Mouse (Mus musculus) neural tube, embryonic 12.5 days (tissue): ENCODE results near the gene Mipep. TPM values are rescaled to one million over a fixed set of nuclear protein-coding genes. Genes with fewer than 3 reads are reported as not detected.

ENCODE experiments used
- ATAC-seq: fragments of 200-750 bp; cut with Nextera tagmentation; 2 replicates; pipeline ENCODE4 v1.8.0; 2017; ENCODE audit warnings: low read depth, mild to moderate bottlenecking, moderate TSS enrichment, moderate library complexity; ENCODE audit not compliant: low FRiP score
- H3K27ac ChIP-seq: fragments of 300-500 bp; sonication (generic); 2 replicates; pipeline ENCODE4 v1.5.1; 2016
- H3K27me3 ChIP-seq: fragments of 300-500 bp; sonication (generic); replicated peaks from 2 replicates; pipeline ENCODE4 v1.6.1; 2016; ENCODE audit warnings: mild to moderate bottlenecking
- H3K36me3 ChIP-seq: fragments of 300-500 bp; sonication (generic); 2 replicates; pipeline ENCODE4 v1.6.1; 2016; ENCODE audit warnings: mild to moderate bottlenecking
- H3K4me1 ChIP-seq: fragments of 300-500 bp; sonication (generic); 2 replicates; pipeline ENCODE4 v1.6.1; 2016
- H3K4me2 ChIP-seq: fragments of 300-500 bp; sonication (generic); replicated peaks from 2 replicates; pipeline ENCODE4 v1.6.1; 2016; ENCODE audit warnings: mild to moderate bottlenecking
- H3K4me3 ChIP-seq: fragments of 300-500 bp; sonication (generic); 2 replicates; pipeline ENCODE4 v1.5.1; 2016
- H3K9ac ChIP-seq: fragments of 300-500 bp; sonication (generic); 2 replicates; pipeline ENCODE4 v1.6.1; 2016; ENCODE audit warnings: mild to moderate bottlenecking
- H3K9me3 ChIP-seq: fragments of 300-500 bp; sonication (generic); 2 replicates; pipeline ENCODE4 v1.6.1; 2016; ENCODE audit warnings: mild to moderate bottlenecking
- WGBS: fragments of 180-500 bp; shearing (Covaris S2); methylation state at CpG from one replicate; pipeline ENCODE4 v1.1.7; 2016; 5-methylcytosine and 5-hydroxymethylcytosine counted together
- polyA plus RNA-seq: library from polyadenylated mRNA; unstranded; fragments of >200 nt; fragmentation: Nextera tagmentation; extraction: Ambion mirVana; gene quantifications from 2 replicates; pipeline ENCODE4 v1.2.1, GENCODE M21; 2016

The Mipep gene
- polyA plus RNA-seq, 1 experiment from 2014 or later = 20.3 TPM

DNA sequence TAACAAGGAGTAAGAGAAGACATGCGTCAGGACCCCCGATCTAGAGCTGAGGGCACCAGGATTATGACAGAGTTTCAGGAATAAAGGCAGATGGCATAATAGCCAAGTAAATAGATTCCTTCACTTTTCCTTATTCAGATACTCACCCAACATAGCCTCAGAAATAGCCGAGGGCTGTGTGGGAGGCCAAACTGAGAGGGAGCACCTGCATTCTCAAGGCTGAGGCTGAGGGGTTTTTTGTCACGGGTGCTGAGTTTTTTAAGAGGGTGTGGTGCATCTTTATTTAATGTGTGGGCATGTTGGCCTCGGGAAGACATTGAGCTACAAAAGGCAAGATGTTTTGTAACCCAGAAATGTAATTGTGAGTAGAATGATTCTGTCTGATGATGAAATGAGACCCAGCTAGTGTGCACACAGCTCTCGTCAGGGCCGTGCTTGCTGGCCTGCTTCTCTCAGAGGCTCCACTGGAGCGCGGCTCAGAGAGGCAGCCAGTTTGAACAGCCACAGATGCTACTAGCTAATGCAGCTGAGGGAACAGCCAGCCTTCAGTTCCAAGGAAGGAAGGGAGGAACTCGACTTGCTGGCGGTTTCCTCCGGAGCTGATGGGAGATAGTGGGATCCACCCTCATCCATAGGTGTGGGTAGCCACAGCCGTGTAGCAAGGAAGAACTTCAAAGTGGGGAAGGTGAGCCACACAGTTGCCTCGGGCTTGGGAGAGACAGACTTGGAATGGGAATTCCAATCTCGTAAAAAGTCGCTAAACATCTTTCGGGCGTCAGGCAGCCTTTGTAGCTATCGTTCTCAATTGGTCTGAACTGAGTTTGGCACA is 111.0 kb downstream of the Mipep start:
- Histone ChIP-seq H3K9me3 (no peaks in the 10 kb centered on the region), H3K36me3 (no peaks in the 10 kb centered on the region), H3K27ac (no peak overlapping the region), H3K27me3 (no peaks in the 10 kb centered on the region), H3K4me1 (no peaks in the 10 kb centered on the region), H3K4me2 (no peak overlapping the region), H3K4me3 (no peak overlapping the region), H3K9ac (no peak overlapping the region)
- 80% methylated on average over 19 of the region's 19 CpGs for WGBS
- ATAC-seq = no peak

DNA sequence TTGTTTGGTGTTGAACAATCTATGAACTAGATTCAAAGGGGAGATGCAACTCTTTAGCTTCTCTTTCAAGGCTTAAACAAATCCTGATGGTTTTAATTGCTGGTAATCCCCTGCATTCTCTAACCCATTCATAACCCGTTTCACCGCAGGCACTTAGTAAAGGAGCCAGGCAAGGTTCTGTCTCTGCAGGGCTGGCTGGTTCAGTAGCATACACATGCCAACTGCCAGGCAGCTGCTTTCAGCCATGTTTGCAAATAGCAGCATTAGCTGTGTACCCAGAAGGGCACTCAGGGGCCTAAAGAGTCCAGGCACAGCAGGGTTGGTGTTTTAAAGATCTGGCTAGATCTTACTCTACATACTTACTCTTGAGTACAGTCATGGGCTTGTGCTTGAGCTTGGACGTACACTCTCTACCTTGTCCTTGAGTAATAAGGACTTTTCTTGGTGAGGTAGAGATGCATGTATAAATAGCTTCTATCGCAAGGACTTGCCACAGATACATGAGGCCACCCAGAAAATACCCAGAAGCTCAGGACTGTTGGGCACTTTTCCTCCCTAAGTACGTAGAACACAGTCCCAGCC is 113.8 kb downstream of the Mipep start:
- Histone ChIP-seq H3K9me3 (no peaks in the 10 kb centered on the region), H3K4me1 (no peaks in the 10 kb centered on the region), H3K4me2 (no peak overlapping the region), H3K9ac (no peak overlapping the region), H3K36me3 (no peaks in the 10 kb centered on the region), H3K27me3 (no peaks in the 10 kb centered on the region), H3K4me3 (no peak overlapping the region), H3K27ac (no peak overlapping the region)
- WGBS = 93% methylated on average over 5 of the region's 5 CpGs
- ATAC-seq = no peak

DNA sequence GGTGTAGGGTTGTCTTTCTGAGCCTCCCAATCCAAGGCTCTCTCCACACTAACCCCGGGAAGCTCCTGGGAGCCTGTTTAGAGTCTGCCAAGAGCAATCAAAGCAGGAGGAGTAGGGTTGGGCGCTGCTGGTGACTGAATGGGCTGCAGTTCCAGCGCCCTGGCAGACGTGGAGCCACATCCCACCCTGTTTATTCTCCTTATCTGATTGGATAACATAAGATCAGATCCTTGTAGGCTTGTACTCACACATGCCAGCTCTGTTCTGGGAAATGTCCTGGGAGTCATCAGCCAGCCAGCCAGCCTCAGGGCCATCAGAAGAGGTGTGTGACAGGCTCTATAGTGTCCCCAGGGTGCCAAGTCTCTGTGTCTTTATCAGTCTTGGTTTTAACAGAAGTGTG is 120.1 kb downstream of the Mipep start:
- no peaks in the 10 kb centered on the region; the same call in none of the 2 replicates for H3K36me3 ChIP-seq
- no peaks in the 10 kb centered on the region for H3K9me3 ChIP-seq
- H3K9ac ChIP-seq = no peak overlapping the region
- H3K4me3 ChIP-seq = no peak overlapping the region
- 71% methylated on average over 4 of the region's 4 CpGs for WGBS
- no peak overlapping the region for H3K4me2 ChIP-seq
- no peaks in the 10 kb centered on the region for H3K4me1 ChIP-seq
- H3K27ac ChIP-seq = no peak overlapping the region
- H3K27me3 ChIP-seq = no peaks in the 10 kb centered on the region
- ATAC-seq = no peak

DNA sequence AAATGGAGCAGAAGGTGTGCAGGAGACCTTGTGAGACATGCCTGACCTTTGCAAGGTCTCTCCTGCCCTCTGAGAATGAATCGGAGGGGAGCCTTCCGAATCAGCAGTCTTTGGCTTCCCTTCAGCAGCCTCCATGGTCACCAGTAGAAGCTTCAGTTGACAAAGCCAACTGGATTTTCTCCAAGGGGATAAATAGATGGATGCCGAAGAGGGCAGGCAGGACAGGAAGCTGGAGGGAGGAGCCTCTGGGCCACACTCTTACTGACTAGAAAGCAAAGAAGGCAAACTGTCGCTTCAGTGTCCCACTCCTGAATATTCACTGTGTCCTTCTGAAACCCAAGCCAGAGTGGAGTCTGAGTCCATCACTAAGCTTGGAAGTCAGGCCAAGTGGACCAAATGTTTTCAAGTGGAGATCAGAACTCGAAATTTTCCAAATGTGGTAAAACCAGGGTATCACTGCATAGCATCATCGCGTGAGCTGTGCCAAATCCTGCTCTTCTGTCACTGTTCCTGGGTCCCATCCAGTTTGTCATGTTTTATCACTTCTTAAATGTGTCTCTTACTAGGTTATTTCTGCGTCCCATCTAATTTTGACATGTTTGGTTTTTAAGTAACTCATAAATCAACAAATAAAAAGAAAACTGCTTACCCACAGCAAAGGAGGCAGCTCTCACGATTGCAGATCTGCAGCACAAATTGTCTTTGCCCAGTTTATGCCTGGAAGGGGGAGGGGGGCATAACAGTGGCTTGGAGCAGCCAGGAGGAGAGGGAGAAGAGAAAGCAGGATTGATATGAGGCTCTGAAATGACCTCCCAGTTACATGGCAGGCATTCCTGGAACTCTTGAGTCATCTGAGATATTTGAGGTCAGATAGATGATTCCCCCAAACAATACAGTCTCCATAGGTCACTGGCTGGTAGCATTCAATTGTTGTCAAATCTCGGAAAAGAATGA is 122.3 kb downstream of the Mipep start:
- H3K9ac ChIP-seq = no peak overlapping the region
- no peaks in the 10 kb centered on the region for H3K9me3 ChIP-seq
- H3K27ac ChIP-seq = no peak overlapping the region
- WGBS = 88% methylated on average over 10 of the region's 10 CpGs
- no peak for ATAC-seq
- H3K27me3 ChIP-seq = no peaks in the 10 kb centered on the region
- H3K36me3 ChIP-seq = no peaks in the 10 kb centered on the region; the same call in none of the 2 replicates
- H3K4me2 ChIP-seq = no peak overlapping the region
- no peak overlapping the region for H3K4me3 ChIP-seq
- H3K4me1 ChIP-seq = no peaks in the 10 kb centered on the region

DNA sequence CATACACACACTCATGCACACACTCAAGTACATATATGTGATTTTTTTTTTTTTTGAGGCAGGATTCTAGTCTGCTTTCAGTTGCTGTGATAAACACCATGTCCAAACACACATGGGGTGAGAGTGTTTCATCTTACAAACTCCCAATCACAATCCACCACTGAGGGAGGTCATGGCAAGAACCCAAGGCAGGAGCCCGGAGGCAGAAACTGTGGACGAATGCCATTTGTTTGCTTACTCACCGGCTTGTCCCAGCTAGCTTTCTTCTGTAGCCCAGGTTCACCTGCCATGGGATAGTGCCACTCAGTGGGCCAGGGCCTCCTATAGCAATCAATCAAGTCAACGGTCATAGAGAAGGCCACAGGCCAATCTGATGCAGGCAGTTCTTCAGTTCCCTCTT is 125.0 kb downstream of the Mipep start:
- ATAC-seq = no peak
- 92% methylated on average over 4 of the region's 4 CpGs for WGBS

DNA sequence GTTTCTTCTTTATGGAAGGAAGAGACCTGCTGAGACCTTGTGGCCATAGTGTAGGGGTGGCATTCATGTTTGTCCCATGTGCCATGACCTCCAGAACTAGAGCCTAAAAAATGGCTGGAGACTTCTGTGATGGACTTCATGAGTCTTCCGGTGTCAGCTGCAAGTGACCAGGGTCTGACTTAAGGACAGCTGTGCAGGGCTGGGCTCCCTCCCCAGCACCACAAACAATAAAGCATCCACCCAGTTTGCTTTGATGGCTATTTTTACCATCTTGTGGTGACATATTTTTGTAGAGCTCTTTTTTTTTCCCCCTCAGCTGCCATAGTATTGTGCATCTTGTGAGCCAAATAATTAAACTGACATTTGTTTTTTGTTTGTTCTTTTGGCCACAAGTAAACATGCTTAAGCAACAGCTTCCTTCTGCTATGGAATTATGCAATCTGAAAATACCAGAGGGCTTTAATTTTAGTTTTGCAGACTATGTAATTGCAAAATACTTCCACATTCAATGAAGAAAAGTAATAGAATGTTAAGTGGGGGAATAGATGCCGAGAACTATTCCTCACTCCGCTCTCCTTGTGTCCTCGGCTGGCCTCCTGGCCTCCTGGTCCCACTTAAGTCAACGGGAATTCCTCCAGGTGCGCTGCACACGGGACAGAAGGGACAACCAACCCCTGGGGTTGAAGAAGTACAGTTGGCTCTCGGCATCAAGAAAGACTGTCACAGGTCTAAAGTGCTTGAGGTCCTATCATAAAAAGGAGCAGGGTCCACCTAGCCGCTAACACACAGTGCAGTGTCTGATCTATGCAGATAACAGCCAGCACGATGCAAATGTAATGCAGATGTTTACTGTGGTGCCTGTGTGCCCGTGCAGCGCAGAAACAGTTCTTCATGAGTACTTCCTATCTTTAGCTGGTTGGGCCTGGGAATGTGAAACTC is 126.4 kb downstream of the Mipep start:
- WGBS = 91% methylated on average over 12 of the region's 12 CpGs
- no peak for ATAC-seq
- Histone ChIP-seq H3K4me3 (no peak overlapping the region), H3K36me3 (no peaks in the 10 kb centered on the region), H3K4me2 (no peak overlapping the region), H3K9ac (no peak overlapping the region), H3K4me1 (peaks cover 13% of the 10 kb centered on the region; the same call in 1 of the 2 replicates), H3K27ac (no peak overlapping the region), H3K27me3 (no peaks in the 10 kb centered on the region), H3K9me3 (no peaks in the 10 kb centered on the region)

More for the DNA sequence above, 125.0 kb downstream of the Mipep start:
- H3K27me3 ChIP-seq = no peaks in the 10 kb centered on the region
- H3K27ac ChIP-seq = no peak overlapping the region
- H3K36me3 ChIP-seq = no peaks in the 10 kb centered on the region; the same call in 1 of the 2 replicates
- peaks cover 8% of the 10 kb centered on the region; the same call in 1 of the 2 replicates for H3K4me1 ChIP-seq
- no peak overlapping the region for H3K4me3 ChIP-seq
- no peaks in the 10 kb centered on the region for H3K9me3 ChIP-seq
- no peak overlapping the region for H3K4me2 ChIP-seq
- H3K9ac ChIP-seq = no peak overlapping the region

DNA sequence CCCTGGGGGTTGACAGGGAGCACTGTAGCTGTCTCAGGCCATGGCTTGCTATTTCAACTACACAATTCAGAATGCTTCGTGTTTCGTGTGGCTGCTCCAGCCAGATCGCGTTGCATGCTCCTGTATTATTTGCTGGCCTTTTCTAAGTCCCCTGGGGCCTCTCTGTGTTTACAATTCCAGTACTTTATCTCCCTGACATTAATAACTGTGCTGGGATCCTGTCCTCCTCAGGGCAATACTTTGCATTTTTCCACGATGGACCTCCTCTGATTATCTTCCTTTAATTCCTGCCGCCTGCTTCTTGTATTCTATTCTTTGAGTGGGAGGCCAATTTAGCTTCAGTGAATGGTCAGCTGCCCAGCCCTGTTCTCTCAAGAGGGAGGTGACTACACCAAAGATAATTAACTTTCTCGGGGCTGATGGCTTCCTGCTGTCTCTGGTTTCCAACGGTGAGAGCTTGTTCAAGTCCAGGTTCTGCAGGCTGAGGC is 128.7 kb downstream of the Mipep start:
- Histone ChIP-seq H3K4me2 (no peak overlapping the region), H3K4me1 (peaks cover 13% of the 10 kb centered on the region; the same call in 1 of the 2 replicates), H3K27me3 (no peaks in the 10 kb centered on the region), H3K27ac (no peak overlapping the region), H3K4me3 (no peak overlapping the region), H3K9ac (no peak overlapping the region), H3K36me3 (no peaks in the 10 kb centered on the region), H3K9me3 (no peaks in the 10 kb centered on the region)
- 14% methylated on average over 8 of the region's 8 CpGs for WGBS
- ATAC-seq = no peak

DNA sequence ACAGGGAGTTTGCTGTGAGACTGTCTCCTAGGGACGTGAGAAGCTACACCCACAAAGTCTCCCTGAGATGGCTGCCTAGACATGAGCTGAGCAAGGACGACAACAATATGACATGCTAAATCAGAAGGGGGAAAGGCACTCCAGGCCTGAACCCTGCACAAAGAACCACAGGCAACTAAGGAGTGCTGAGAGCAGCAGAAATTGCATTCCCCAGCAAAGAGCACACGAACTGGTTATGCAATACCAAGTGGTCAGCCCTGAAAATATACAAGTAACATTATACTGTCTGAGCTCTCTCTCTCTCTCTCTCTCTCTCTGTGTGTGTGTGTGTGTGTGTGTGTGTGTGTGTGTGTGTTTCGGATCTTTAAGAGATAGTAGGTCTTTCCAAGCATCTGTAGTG is 132.3 kb downstream of the Mipep start:
- ATAC-seq = no peak
- WGBS = 64% methylated on average over 4 of the region's 4 CpGs
- H3K4me2 ChIP-seq = no peak overlapping the region
- no peak overlapping the region for H3K27ac ChIP-seq
- no peak overlapping the region for H3K9ac ChIP-seq
- H3K36me3 ChIP-seq = no peaks in the 10 kb centered on the region
- peaks cover 13% of the 10 kb centered on the region; the same call in 1 of the 2 replicates for H3K4me1 ChIP-seq
- H3K9me3 ChIP-seq = no peaks in the 10 kb centered on the region
- no peak overlapping the region for H3K4me3 ChIP-seq
- H3K27me3 ChIP-seq = no peaks in the 10 kb centered on the region

DNA sequence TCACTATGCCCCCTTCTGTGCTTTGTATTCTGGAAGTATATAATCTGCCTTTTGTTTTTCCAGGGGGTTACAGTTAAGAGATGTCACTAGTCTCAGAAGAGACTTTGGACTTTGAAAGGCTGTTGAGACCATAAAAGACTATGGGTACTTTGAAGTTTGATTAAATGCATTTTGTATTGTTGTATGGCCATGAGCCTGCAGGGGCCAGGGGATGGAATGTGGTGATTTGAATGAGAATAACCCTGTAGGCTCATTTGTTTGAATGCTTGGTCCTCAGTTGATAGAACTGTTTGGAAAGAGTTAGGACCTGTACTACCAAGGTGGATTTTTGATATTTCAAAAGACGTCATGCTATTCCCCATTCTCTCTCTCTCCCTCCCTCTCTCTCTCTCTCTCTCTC is 141.6 kb downstream of the Mipep start:
- Histone ChIP-seq H3K9me3 (no peaks in the 10 kb centered on the region), H3K9ac (no peak overlapping the region), H3K4me1 (no peaks in the 10 kb centered on the region), H3K36me3 (no peaks in the 10 kb centered on the region), H3K4me3 (no peak overlapping the region), H3K27ac (no peak overlapping the region), H3K27me3 (no peaks in the 10 kb centered on the region), H3K4me2 (no peak overlapping the region)
- WGBS = 20% methylated on average over 1 of the region's 1 CpGs
- ATAC-seq = no peak

DNA sequence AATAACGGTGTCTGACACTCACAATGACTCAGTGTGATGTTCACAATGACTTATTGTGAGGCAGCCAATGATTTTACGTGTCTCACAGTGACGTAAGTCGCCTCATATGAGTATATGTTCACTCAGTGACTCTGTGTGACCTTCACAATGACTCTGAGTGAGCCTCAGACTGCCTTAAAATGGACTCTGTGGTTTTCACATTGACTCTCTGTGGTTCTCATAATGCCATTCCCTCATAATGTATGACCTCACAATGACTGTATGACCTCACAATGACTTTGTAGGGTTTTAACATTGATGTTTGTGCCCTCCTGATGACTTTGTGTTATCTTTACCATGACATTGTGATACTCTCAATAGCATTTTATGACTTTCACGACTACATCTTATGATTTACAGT is 151.3 kb downstream of the Mipep start:
- no peaks in the 10 kb centered on the region for H3K27me3 ChIP-seq
- H3K9me3 ChIP-seq = no peaks in the 10 kb centered on the region
- no peak overlapping the region for H3K4me3 ChIP-seq
- WGBS = 82% methylated on average over 5 of the region's 5 CpGs
- no peaks in the 10 kb centered on the region for H3K36me3 ChIP-seq
- H3K9ac ChIP-seq = no peak overlapping the region
- no peak overlapping the region for H3K4me2 ChIP-seq
- no peak for ATAC-seq
- no peaks in the 10 kb centered on the region for H3K4me1 ChIP-seq
- H3K27ac ChIP-seq = no peak overlapping the region

DNA sequence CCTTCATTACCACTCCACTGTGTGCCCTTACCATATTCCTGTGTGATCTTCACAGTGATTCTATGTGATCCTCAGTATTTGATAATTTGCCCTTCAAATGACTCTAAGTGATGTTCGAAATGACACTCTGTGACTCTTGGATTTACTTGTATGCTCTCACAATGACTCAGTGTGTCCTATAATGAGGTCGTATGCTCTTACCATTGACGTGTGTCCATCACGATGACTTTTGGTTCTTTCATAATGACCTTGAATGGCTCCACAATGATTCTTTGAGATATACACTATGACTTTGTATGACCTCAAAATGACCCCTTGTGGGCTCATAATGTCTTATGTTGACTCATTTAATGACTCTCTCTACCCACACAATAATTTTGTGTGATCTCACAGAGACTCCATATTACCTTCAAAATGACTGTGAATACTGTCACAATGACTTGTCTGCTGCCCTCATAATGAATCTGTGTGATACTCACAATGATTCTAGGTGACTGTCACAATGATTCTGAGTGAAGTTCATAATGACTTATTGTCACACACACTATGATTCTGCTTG is 153.2 kb downstream of the Mipep start:
- Histone ChIP-seq H3K27ac (no peak overlapping the region), H3K9me3 (no peaks in the 10 kb centered on the region), H3K4me3 (no peak overlapping the region), H3K27me3 (no peaks in the 10 kb centered on the region), H3K4me2 (no peak overlapping the region), H3K4me1 (no peaks in the 10 kb centered on the region), H3K9ac (no peak overlapping the region), H3K36me3 (no peaks in the 10 kb centered on the region)
- WGBS = 93% methylated on average over 4 of the region's 4 CpGs
- no peak for ATAC-seq
